Mouse (Mus musculus): ENCODE results near the gene Scaf1.

Gene Scaf1

GRCm38 (mm10) chr7:44956266-44956665 is 59.9 kb downstream of the Scaf1 start:
- no peak for DNase-seq (ENCODE audit: low spot score in 2 of 2)

- no peak for DNase-seq (ENCODE audit: low spot score in 2 of 2)
Observed at GRCm38 (mm10) chr7:44955628-44956027, 60.5 kb downstream of the Scaf1 start.

- DNase-seq (ENCODE audit: low spot score in 2 of 2), result no peak
Observed at GRCm38 (mm10) chr7:44954091-44954885, 61.9 kb downstream of the Scaf1 start.

GRCm38 (mm10) chr7:44953561-44953960 is 62.6 kb downstream of the Scaf1 start:
- no peak for DNase-seq (ENCODE audit: low spot score in 2 of 2)

Measured in cerebellum, postnatal 4 days (tissue).